Mouse (Mus musculus): ENCODE data around the gene Casp9.

- TF ChIP-seq POLR2A (IDR thresholded peaks at IDR 0.05; ENCODE audit: insufficient read depth, low read depth, low read length), result no peak
- TF ChIP-seq CTCF (IDR thresholded peaks at IDR 0.05; ENCODE audit: insufficient read depth, low read depth, low read length), result no peak
Measured at GRCm38 (mm10) chr4:141822089-141822488, 28.7 kb downstream of the Casp9 start.
